Mouse (Mus musculus): ENCODE data around the gene Cdkn2aip. TPM values are rescaled to one million over a fixed set of nuclear protein-coding genes. Genes with fewer than 3 reads are reported as not detected.

Gene Cdkn2aip
- polyA plus RNA-seq, 1 experiment from 2014 or later: 18.6 TPM

GRCm38 (mm10) chr8:47708106-47708505 lies 5.6 kb downstream of the Cdkn2aip start:
- Histone ChIP-seq H3K9ac (ENCODE audit: low read length) (no peak overlapping the region), H3K9me3 (replicated peaks; ENCODE audit: control insufficient read depth, low read length) (no peaks in the 10 kb centered on the region), H3K27me3 (ENCODE audit: control insufficient read depth, insufficient read depth, low read length) (no peaks in the 10 kb centered on the region), H3K36me3 (ENCODE audit: control insufficient read depth, insufficient read depth, low read length) (peaks cover 14% of the 10 kb centered on the region; the same call in 1 of the 2 replicates), H3K4me2 (ENCODE audit: low read depth, low read length) (no peak overlapping the region), H3K27ac (ENCODE audit: low read length) (no peak overlapping the region), H3K4me1 (ENCODE audit: control insufficient read depth, insufficient read depth, low read length) (no peaks in the 10 kb centered on the region), H3K4me3 (replicated peaks; ENCODE audit: low read length) (no peak overlapping the region)
- ATAC-seq (ENCODE audit: insufficient read depth, low FRiP score): no peak
- 80% methylated on average over 5 of the region's 5 CpGs for WGBS

- Histone ChIP-seq H3K9me3 (replicated peaks; ENCODE audit: control insufficient read depth, low read length) (no peaks in the 10 kb centered on the region), H3K4me2 (ENCODE audit: low read depth, low read length) (no peak overlapping the region), H3K9ac (ENCODE audit: low read length) (no peak overlapping the region), H3K36me3 (ENCODE audit: control insufficient read depth, insufficient read depth, low read length) (peaks cover 10% of the 10 kb centered on the region; the same call in 1 of the 2 replicates), H3K27ac (ENCODE audit: low read length) (no peak overlapping the region), H3K27me3 (ENCODE audit: control insufficient read depth, insufficient read depth, low read length) (no peaks in the 10 kb centered on the region), H3K4me1 (ENCODE audit: control insufficient read depth, insufficient read depth, low read length) (no peaks in the 10 kb centered on the region), H3K4me3 (replicated peaks; ENCODE audit: low read length) (no peak overlapping the region)
- 88% methylated on average over 8 of the region's 8 CpGs for WGBS
- no peak for ATAC-seq (ENCODE audit: insufficient read depth, low FRiP score)
Measured at GRCm38 (mm10) chr8:47706746-47707145, 7.0 kb downstream of the Cdkn2aip start.

GRCm38 (mm10) chr8:47702333-47702732 lies 11.4 kb downstream of the Cdkn2aip start:
- no peaks in the 10 kb centered on the region for H3K27me3 ChIP-seq (ENCODE audit: control insufficient read depth, insufficient read depth, low read length)
- H3K4me3 ChIP-seq (replicated peaks; ENCODE audit: low read length): no peak overlapping the region
- H3K9ac ChIP-seq (ENCODE audit: low read length): no peak overlapping the region
- H3K4me2 ChIP-seq (ENCODE audit: low read depth, low read length): no peak overlapping the region
- peaks cover 4% of the 10 kb centered on the region; the same call in 1 of the 2 replicates for H3K9me3 ChIP-seq (replicated peaks; ENCODE audit: control insufficient read depth, low read length)
- ATAC-seq (ENCODE audit: insufficient read depth, low FRiP score): no peak
- H3K4me1 ChIP-seq (ENCODE audit: control insufficient read depth, insufficient read depth, low read length): no peaks in the 10 kb centered on the region
- no peak overlapping the region for H3K27ac ChIP-seq (ENCODE audit: low read length)
- WGBS: 42% methylated on average over 1 of the region's 1 CpGs
- H3K36me3 ChIP-seq (ENCODE audit: control insufficient read depth, insufficient read depth, low read length): 0 out of 2 replicates have a peak, but pooled peaks cover 4% of the 10 kb centered on the region

- Histone ChIP-seq H3K4me2 (ENCODE audit: low read depth, low read length) (no peak overlapping the region), H3K27ac (ENCODE audit: low read length) (no peak overlapping the region), H3K9ac (ENCODE audit: low read length) (no peak overlapping the region), H3K9me3 (replicated peaks; ENCODE audit: control insufficient read depth, low read length) (peaks cover 4% of the 10 kb centered on the region; the same call in 1 of the 2 replicates), H3K4me1 (ENCODE audit: control insufficient read depth, insufficient read depth, low read length) (no peaks in the 10 kb centered on the region), H3K27me3 (ENCODE audit: control insufficient read depth, insufficient read depth, low read length) (no peaks in the 10 kb centered on the region), H3K4me3 (replicated peaks; ENCODE audit: low read length) (no peak overlapping the region), H3K36me3 (ENCODE audit: control insufficient read depth, insufficient read depth, low read length) (no peaks in the 10 kb centered on the region)
- ATAC-seq (ENCODE audit: insufficient read depth, low FRiP score): no peak
- 72% methylated on average over 1 of the region's 1 CpGs for WGBS
Measured at GRCm38 (mm10) chr8:47697696-47698095, 16.0 kb downstream of the Cdkn2aip start.

GRCm38 (mm10) chr8:47695431-47696105 lies 18.2 kb downstream of the Cdkn2aip start:
- H3K4me1 ChIP-seq (ENCODE audit: control insufficient read depth, insufficient read depth, low read length): no peaks in the 10 kb centered on the region
- no peak overlapping the region for H3K9ac ChIP-seq (ENCODE audit: low read length)
- no peak overlapping the region for H3K27ac ChIP-seq (ENCODE audit: low read length)
- no peaks in the 10 kb centered on the region for H3K36me3 ChIP-seq (ENCODE audit: control insufficient read depth, insufficient read depth, low read length)
- WGBS: 81% methylated on average over 5 of the region's 5 CpGs
- no peak overlapping the region for H3K4me3 ChIP-seq (replicated peaks; ENCODE audit: low read length)
- ATAC-seq (ENCODE audit: insufficient read depth, low FRiP score): no peak
- H3K27me3 ChIP-seq (ENCODE audit: control insufficient read depth, insufficient read depth, low read length): no peaks in the 10 kb centered on the region
- H3K9me3 ChIP-seq (replicated peaks; ENCODE audit: control insufficient read depth, low read length): no peaks in the 10 kb centered on the region
- H3K4me2 ChIP-seq (ENCODE audit: low read depth, low read length): no peak overlapping the region

- Histone ChIP-seq H3K36me3 (ENCODE audit: control insufficient read depth, insufficient read depth, low read length) (no peaks in the 10 kb centered on the region), H3K27ac (ENCODE audit: low read length) (no peak overlapping the region), H3K4me1 (ENCODE audit: control insufficient read depth, insufficient read depth, low read length) (no peaks in the 10 kb centered on the region), H3K4me3 (replicated peaks; ENCODE audit: low read length) (no peak overlapping the region), H3K9ac (ENCODE audit: low read length) (no peak overlapping the region), H3K4me2 (ENCODE audit: low read depth, low read length) (no peak overlapping the region), H3K9me3 (replicated peaks; ENCODE audit: control insufficient read depth, low read length) (no peaks in the 10 kb centered on the region; the same call in 1 of the 2 replicates), H3K27me3 (ENCODE audit: control insufficient read depth, insufficient read depth, low read length) (no peaks in the 10 kb centered on the region)
- ATAC-seq (ENCODE audit: insufficient read depth, low FRiP score): no peak
- WGBS: 15% methylated on average over 2 of the region's 2 CpGs
Measured at GRCm38 (mm10) chr8:47693119-47693518, 20.6 kb downstream of the Cdkn2aip start.

GRCm38 (mm10) chr8:47691831-47692230 lies 21.9 kb downstream of the Cdkn2aip start:
- no peaks in the 10 kb centered on the region for H3K36me3 ChIP-seq (ENCODE audit: control insufficient read depth, insufficient read depth, low read length)
- no peak overlapping the region for H3K27ac ChIP-seq (ENCODE audit: low read length)
- H3K9ac ChIP-seq (ENCODE audit: low read length): no peak overlapping the region
- ATAC-seq (ENCODE audit: insufficient read depth, low FRiP score): no peak
- WGBS: 81% methylated on average over 9 of the region's 10 CpGs
- no peaks in the 10 kb centered on the region for H3K4me1 ChIP-seq (ENCODE audit: control insufficient read depth, insufficient read depth, low read length)
- no peaks in the 10 kb centered on the region for H3K27me3 ChIP-seq (ENCODE audit: control insufficient read depth, insufficient read depth, low read length)
- H3K4me3 ChIP-seq (replicated peaks; ENCODE audit: low read length): no peak overlapping the region
- no peaks in the 10 kb centered on the region; the same call in 1 of the 2 replicates for H3K9me3 ChIP-seq (replicated peaks; ENCODE audit: control insufficient read depth, low read length)
- H3K4me2 ChIP-seq (ENCODE audit: low read depth, low read length): no peak overlapping the region

- Histone ChIP-seq H3K36me3 (ENCODE audit: control insufficient read depth, insufficient read depth, low read length) (no peaks in the 10 kb centered on the region), H3K4me3 (replicated peaks; ENCODE audit: low read length) (peak overlapping the region; percentile 32; the same call in 1 of the 2 replicates), H3K27me3 (ENCODE audit: control insufficient read depth, insufficient read depth, low read length) (no peaks in the 10 kb centered on the region), H3K27ac (ENCODE audit: low read length) (no peak overlapping the region), H3K4me2 (ENCODE audit: low read depth, low read length) (peak overlapping the region; percentile 53; the same call in 1 of the 2 replicates), H3K9ac (ENCODE audit: low read length) (no peak overlapping the region), H3K4me1 (ENCODE audit: control insufficient read depth, insufficient read depth, low read length) (no peaks in the 10 kb centered on the region), H3K9me3 (replicated peaks; ENCODE audit: control insufficient read depth, low read length) (no peaks in the 10 kb centered on the region; the same call in 1 of the 2 replicates)
- WGBS: 62% methylated on average over 7 of the region's 7 CpGs
- no peak for ATAC-seq (ENCODE audit: insufficient read depth, low FRiP score)
Measured at GRCm38 (mm10) chr8:47691303-47691702, 22.4 kb downstream of the Cdkn2aip start.

- WGBS: 13% methylated on average over 16 of the region's 16 CpGs
- Histone ChIP-seq H3K9ac (ENCODE audit: low read length) (peak overlapping the region; percentile 56), H3K36me3 (ENCODE audit: control insufficient read depth, insufficient read depth, low read length) (no peaks in the 10 kb centered on the region)
Measured at GRCm38 (mm10) chr8:47690674-47691078, 23.1 kb downstream of the Cdkn2aip start.

More at GRCm38 (mm10) chr8:47690674-47691078, 23.1 kb downstream of the Cdkn2aip start:
- Histone ChIP-seq H3K27me3 (ENCODE audit: control insufficient read depth, insufficient read depth, low read length) (no peaks in the 10 kb centered on the region), H3K9me3 (replicated peaks; ENCODE audit: control insufficient read depth, low read length) (no peaks in the 10 kb centered on the region; the same call in 1 of the 2 replicates), H3K4me2 (ENCODE audit: low read depth, low read length) (peak overlapping the region; percentile 53), H3K4me1 (ENCODE audit: control insufficient read depth, insufficient read depth, low read length) (no peaks in the 10 kb centered on the region), H3K4me3 (replicated peaks; ENCODE audit: low read length) (peak overlapping the region; percentile 32), H3K27ac (ENCODE audit: low read length) (no peak overlapping the region)
- ATAC-seq (ENCODE audit: insufficient read depth, low FRiP score): no peak

Data from stomach, embryonic 16.5 days (tissue).